Mouse (Mus musculus): ENCODE results near the gene Nfkb2.

Gene Nfkb2

DNA sequence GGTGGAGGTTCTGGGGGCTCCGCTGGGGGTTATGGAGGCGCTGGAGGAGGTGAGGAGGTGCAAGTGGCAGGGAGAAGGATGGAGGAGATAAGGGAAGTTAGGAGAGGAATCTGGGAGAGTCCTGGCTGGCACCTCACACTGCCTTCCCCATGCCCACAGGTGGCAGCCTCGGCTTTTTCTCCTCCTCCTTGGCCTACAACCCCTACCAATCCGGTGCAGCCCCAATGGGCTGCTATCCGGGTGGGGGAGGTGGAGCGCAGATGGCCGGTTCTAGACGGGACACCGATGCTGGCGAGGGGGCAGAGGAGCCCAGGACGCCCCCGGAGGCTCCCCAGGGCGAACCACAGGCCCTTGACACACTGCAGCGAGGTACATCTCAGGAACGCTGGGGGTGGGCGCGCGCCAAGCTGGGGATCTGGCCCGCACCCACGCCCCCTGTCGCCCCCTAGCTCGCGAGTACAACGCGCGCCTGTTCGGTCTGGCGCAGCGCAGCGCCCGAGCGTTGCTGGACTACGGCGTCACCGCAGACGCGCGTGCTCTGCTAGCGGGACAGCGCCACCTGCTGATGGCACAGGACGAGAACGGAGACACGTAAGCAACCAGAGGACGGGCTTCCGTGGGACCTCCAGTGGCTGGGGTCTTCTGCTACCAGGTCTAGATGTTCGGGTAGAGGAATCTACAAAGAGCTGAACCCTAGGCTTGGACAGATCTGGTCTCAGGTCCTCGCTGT, 4.8 kb downstream of the Nfkb2 start:
- peak; percentile 89 to 92 for DNase-seq

DNA sequence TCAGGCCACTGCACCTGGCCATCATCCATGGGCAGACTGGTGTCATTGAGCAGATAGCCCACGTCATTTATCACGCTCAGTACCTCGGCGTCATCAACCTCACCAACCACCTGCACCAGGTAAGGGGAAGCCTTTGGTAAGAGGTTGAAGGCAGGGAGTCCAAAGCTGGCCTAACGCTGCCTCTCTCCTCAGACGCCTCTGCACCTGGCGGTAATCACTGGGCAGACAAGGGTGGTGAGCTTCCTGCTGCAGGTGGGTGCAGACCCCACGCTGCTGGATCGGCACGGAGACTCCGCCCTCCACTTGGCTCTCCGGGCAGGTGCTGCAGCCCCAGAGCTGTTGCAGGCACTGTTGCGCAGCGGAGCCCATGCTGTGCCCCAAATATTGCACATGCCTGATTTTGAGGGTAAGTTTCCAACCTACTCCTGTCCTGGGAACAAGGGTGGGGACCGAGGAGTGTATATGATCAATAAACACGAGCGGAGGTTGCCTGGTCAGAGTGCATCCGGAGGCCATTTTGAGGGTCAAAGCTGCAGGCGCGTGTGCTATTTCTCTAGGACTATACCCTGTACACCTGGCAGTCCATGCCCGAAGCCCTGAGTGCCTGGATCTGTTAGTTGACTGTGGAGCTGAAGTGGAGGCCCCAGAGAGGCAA, 5.7 kb downstream of the Nfkb2 start:
- peak in 1 of 2 experiments; percentile 21 for DNase-seq

DNA sequence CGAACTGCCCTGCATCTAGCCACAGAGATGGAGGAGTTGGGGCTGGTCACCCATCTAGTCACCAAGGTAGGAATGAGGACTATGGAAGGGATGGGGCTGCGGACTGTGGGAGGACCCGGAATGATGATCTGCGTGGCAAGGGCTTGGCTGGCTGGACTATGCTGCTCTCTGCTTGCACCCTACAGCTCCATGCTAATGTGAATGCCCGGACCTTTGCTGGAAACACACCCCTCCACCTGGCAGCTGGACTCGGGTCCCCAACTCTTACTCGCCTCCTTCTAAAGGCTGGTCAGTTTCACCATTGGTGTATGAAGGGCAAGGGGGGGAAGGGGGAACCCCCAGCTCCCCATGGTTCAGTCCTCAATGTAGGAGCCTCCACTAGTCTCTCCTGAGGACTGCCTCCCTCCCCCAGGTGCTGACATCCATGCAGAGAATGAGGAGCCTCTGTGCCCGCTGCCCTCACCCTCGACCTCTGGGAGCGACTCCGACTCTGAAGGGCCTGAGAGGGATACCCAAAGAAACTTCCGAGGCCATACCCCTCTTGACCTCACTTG, 6.3 kb downstream of the Nfkb2 start:
- DNase-seq: no peak

DNA sequence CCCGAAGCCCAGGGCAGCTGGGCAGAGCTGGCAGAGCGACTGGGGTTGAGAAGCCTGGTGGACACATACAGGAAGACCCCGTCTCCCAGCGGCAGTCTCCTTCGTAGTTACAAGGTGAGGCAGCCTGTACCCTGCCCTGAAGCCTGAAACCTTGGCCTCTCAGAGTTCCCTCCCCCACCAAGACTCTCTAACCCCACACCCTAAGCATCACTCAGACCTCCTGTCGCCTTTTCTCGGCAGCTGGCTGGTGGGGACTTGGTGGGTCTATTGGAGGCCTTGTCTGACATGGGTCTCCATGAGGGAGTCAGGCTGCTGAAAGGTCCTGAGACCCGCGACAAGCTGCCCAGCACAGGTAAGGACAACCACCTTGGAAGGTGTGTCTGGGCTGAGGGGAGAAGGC, 7.2 kb downstream of the Nfkb2 start:
- no peak for DNase-seq

DNA sequence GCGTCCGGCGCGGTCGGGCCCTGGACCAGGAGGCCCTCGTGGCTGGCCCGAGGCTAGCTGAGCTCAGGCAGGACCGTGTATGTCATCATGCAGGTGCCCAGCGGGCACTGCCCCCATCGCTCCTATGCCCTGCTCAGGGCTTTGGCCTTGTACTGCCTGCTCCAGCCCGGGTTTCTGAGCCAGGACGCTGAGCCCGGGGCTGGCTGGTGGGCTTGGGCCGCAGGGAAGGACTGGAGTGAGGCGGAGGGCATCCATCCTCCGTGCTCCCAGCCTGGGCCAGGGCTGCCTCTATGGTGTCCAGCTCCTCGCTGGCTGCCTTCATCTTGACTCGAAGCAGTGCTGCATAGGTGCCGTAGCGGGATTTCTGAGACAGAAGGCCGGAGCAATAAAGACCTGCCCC, 8.4 kb downstream of the Nfkb2 start:
- DNase-seq: peak in 1 of 2 experiments; percentile 12

DNA sequence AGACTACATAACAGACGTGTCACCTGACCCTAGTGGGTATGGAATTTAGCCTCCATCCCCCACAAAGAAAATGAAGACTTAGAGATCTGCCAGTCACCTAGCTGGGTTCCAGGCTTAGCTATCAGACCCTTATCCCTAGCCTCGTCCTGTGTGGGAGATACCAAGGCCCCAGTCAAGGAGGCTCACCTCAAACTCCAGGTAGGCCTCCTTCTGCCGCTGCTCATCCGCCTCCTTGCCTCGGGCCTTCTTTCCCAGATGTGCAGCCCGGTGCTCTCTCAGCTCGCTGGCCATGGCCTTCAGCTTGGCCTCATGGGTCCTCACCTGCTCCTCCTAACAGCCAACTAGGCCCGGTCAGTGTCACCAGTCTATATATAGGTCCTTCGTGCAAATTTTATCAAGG, 9.0 kb downstream of the Nfkb2 start:
- DNase-seq: no peak

DNA sequence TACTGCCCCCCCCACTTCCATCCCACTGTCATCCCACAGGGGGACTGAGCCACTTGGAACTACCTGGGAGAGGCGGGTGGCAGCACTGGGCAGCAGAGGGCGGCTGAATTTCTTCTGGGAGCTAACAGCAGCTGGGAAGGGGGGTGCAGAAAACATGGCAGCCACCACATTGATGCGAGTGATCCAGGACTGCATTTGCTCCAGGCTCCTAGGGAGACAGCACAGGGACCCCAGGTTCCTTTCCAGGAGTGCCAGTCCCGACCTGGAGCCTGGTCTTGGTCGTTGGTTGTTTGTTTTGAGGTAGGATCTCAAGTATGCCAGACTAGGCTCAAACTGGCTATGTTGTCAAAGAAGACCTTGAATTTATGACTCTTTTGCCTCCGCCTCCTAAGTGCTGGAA, 9.5 kb downstream of the Nfkb2 start:
- no peak for DNase-seq

DNA sequence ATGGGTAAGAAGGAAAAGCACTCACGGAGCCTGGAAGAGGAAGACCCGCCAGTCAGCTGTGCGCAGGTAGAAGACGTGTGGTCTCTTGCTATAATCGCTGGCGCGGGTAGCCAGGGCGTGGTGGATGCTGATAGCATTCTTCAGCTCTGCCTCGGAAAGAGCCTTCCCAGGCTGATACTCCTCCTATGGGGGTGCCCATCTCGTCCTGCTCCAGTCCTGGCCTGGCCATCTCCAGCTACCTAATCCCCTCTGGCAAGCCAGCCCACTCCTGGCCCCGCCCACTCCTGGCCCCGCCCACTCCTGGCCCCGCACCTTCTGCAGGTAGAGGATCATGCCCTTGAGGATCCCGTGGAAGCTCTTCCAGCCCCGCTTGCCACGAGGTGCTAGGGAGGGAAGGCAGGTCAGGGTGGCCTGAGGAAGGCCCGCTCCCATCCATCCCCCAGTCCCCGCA, 10.1 kb downstream of the Nfkb2 start:
- DNase-seq: peak in 1 of 2 experiments; percentile 30

DNA sequence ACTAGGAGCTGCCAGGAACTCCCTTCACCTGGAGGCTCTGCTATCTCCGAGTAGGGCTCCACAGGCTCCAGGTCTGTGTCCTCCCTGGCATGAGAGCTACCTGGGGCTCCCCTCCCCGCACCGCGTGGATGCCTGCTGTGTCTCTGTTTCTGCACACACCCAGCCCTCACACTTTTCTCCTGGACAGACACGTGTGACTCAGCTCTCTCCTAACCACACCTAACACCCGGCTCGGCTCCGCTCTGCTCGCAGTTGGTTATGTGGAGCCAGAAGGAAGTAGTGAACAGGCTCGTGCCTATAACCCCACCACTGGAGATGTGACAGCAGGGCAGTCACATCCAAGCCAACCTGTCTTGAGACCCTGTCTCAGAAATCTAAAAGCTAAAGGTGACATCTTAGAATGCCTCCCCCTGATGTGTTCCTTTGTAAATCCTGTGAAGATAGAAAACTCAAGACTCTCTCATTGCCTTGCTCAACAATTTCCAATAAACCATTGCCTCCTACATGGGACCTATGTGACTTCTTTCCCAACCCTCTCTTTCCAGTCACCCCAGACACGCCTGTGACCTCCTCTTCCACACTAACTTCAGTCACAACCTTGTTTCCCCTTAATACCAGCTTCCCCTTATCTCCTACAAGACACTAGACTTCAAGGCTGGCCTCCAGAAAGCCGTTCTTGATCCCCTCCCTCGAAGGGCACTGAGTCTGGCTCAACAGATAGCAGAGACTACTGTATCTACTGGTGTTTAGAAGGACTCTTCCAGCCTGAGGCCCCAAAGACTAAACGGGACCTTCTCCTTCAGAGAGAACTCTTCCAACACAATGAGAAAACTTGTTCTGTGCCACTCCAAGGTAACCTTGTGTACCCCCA, 11.0 kb downstream of the Nfkb2 start:
- DNase-seq: no peak

DNA sequence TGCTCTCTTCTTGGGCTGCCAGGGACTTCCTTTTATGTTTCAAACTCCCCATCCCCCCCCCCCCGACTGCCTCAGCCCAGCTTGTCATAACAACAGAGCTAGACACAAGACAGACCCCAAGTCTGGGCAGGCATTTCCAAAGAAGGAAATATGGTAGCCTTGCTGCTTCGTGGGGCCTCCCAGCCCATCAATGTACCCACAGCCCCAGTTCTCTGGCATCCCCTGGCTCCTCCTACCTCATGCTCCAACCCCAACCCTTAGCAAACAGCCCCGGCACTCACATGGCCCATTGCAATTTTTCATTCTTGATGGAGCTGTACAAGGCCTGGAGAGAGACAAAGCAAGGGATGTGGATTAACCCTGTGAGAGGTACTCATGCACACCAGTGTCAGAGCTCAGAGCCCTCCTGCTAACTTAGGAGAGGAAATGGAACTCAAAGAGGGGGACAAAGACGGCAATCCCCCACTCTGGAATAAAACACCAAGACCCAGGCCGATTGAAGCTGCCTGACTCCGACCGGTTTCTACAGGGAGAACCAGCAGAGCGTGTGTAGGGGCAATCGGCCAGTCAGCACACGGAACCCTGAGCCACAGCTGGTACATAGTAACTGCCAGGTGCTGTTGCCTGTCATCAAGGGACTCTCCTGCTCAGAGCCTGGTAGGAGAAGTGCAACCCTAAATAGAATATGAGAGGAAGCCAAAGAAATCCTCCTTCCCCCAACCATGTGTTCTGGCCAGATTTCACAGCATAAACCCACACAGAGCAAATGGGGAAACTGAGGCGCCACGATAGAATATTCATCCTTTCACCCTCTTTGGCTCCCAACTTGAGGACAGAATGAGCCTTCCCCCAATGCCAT, 11.9 kb downstream of the Nfkb2 start:
- peak in 1 of 2 experiments; percentile 3 for DNase-seq

DNA sequence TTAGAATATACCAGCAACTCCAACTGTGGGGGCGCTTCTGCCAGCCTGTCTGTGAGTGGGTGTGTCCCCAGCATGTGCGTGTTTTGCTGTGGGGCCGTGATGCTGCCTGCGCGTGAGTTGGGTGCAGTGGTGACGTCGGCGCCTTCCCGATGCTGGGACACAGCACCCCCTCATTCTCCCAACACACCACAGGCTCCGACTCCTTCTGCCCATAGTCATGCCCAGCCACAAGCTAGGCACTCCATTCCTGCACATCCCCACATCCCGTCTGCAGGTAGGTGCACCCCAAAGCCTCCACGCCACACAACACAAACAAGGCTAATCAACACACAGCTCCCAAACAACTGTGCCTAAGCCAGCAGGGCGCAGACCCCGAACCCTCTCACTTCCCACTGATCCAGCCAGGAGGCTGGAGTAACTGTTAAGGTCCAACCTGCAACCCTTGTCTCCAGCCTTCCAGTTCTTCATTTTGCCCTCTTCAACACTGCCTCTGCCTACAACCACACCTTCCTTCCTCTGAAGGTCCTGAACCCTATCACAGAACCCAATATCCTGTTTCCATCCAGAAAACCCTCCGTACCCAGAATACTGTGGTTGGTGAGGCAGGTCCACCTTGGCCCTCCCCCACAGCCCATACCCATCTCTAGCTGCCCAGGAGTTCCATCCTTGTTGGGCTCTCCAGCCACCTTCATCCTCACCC, 12.9 kb downstream of the Nfkb2 start:
- DNase-seq: peak; percentile 8 to 11

DNA sequence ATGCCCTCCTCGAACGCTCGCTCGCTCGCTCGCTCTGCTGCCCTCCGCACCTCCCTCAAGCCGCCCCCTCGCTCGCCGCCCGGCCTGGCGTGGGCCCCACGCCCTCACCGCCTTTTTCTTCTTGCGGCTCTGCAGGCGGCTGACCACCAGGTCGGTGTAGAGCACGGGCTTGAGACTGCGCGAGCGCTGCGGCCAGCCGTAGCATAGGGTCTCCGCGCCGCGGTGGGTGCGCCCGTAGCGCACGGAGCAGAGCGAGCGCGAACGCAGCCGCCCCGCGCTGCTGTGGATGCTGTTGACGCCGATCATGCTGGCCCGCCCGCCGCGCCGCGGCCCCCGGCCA, 13.4 kb downstream of the Nfkb2 start:
- peak in 1 of 2 experiments; percentile 13 for DNase-seq

DNA sequence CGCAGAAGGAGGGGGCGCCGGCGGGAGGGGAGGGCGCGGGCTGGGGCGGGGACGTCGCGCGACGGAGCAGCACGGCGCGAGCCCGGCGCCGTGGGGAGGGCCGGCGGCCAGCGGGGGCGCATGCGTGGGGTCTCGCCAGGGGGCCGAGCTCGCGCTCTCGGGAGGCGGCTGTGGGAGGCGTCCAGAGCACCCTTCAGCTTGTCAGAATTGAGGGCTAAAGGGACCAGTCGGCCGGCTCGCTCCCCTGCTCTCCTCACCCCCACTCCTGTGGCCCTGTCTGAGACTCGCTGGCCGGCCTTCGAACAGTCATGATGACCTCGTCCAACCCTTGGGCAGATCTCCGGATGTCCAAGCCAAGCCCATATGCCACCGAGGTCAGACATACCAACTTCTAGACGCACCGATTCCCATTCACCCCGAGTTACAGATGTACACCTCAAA, 13.9 kb downstream of the Nfkb2 start:
- peak; percentile 35 to 38 for DNase-seq

DNA sequence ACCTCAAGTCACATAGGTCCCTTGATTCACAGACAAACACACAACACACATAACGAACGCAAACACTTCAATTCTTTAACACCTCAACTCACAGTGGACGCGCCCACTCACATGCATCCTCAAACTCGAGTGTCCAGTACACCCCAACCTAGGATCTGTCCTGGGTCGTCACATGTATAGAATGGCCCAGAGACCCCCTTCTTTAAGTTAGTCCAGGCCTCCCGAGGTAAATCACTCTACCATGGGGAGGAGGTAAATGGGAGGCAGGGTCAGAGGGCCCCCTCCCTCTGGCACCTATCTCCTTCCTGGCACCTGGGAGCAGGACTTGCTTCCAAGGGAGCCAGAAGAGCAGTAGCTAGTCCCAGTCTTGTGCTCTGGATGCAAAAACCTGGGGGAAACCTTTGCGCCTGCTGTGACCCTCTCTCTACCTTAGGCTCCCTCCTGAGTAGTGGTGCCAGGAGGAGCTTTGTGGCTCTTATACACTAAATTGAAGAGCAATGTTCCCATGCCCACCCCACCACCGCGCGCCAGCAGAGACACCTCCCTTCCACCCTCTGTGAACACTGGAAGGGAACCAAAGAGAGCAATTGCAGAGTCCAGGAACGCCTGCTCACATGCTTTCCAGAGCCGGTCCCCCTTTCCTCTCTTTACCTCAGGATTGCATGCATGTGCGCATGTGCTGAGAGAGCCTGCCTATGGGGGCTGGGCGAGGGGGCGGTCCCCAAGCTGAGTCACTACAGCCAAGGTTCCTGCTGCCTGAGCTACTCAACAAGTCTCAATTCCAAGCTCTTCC, 14.7 kb downstream of the Nfkb2 start:
- peak; percentile 52 to 70 for DNase-seq

DNA sequence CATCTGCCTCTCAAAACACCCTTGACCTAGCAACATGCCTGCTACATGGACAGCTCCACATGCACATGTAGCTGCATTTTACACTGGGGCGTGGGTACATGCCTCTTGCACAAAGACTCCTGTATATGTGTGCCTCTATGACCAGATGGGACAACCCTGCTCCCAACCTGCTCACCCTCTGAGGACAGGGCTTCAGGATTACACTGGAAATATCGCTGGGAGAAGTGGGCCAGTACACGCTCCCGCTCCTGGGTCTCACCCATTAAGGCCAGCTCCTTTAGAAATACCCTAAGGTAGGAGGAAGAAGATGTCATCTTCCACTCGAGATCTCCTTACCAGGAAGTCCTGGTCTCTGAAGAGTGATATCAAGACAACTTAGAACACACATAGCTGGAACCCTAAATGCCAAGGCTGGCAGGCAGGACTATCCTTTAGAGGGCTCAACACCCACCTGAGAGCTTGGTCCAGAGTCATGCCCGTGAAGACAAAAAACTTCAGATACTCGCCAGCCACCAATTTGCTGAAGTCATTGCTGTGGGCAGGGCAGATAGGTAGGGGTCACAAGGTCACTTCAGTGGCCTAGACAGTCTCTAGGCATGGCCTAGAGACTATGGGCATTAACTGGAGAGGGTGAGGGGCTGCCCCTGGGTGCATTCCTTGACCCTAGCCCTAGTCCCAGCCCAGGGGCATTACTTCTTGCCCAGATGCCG, 16.1 kb downstream of the Nfkb2 start:
- DNase-seq: peak in 1 of 2 experiments; percentile 19

DNA sequence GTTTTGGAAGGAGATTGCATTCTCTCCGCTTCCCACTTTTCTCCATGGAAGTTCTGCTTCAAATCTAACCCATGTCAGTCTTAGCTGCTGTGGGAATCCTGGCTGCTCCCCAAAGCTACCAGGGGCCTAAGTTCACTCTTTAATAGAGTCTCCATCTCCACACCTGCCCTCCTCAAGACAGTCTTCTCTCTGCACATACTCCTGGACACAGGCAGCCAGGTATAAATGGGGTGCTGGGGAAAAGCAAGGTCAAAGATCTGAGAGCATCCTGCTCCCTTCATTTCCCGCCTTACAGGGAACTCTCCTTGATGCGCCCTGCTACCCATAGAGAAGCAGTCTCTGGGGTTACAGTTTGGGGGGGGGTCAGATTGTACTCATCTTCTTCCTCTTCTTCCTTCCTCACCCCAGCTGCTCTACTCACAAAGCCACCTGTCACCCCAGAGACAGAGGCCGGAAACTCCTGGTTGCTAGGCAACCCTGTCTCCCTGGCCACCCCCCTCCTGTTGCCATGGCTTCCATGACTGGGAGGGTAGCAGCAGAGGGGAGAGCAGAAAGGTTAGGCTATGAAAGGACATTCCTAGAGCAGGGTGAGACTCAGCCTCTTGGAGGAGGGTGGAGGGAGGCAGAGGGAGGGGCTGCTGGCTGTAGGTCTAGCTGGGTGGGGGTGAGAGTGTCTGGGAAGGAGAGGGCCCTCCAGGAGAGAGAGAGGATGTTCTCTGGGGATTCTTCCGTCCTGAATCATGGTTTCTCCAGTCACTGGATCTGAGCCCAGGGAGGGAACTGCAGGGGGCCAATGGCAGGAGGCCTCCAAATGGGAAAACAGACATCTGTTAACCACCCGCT, 17.2 kb downstream of the Nfkb2 start:
- peak; percentile 80 to 81 for DNase-seq

DNA sequence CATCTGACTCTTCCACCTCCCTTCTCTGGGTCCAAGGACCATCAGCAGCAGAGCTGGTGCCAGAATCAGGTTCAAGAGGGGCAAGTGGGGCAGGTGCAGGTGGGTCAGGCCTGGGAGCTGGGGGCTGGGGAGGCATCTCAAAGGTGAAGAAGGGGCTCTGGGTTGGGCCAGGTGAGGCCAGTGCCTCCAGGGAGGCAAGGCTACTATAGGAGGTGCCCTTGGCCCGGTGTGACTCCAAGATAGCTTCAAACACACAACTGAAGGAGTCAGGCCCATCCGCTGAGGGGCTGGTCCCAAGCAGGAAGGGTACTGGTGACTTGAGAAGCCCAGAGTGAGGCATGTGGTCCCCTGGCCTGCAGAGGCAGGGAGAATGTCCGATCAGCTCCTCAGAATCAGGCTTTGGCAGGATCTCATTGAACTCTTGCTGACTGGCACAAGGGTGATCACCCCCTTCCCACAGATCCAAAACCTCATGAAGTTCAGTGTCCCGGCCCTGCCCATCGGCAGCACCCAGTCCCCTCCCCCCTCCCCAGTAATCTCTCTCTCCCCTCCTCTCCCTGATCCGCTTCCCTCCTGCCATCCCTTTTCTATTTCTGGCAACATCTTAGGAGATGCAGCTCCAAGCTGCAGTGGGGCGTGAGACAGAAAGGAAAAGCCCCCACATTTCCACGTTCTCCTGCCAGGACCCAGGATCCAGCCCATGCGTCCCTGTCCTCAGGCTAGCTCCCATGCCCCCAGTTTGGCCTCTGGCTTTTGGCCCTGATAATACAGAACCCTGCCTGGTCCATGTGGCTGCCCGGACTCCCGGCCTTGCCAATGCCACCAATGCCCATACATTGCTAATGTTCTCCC, 18.2 kb downstream of the Nfkb2 start:
- peak in 1 of 2 experiments; percentile 23 for DNase-seq

DNA sequence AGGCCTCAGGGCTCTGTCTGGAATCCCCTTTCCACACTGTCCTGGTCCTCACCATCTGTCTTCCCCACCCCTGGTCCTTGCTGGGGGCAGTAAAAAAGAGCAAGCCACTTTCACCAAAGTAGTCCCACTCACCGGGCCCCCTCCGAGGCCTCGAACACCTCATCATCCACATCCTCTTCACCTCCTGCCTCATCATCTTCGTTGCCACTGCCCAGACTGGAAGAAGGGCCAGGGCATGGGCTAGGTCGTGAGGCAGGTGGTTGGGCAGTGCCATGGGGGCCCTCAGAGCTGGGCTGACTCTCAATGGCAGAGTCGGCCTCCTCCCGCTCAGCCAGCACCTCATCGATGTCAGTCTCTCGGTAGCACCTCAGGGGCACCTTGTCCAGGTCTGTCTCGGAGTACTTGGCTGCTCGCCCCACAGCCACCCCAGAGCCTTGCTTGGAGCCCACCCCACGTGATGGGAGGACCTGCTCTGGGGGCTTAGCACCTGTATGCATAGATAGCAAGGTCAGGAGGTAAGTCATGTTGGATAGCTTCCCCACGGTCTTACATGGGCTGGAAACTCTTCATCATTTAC, 19.0 kb downstream of the Nfkb2 start:
- peak in 1 of 2 experiments; percentile 16 for DNase-seq

Data from cerebellum, postnatal 36 days (tissue).